Mouse (Mus musculus): ENCODE measurements around the gene St6galnac5.

- no peak for TF ChIP-seq CTCF (IDR thresholded peaks at IDR 0.05; ENCODE audit: low read depth, low read length)
- no peak for TF ChIP-seq POLR2A (IDR thresholded peaks at IDR 0.05; ENCODE audit: extremely low read depth, insufficient read depth, low read length)
Observed at GRCm38 (mm10) chr3:152981988-152982387, at the start of gene St6galnac5.

Data from liver, adult 2 months (tissue).